Mouse (Mus musculus) forebrain, embryonic 14.5 days (tissue): ENCODE results near the gene Iqgap1. TPM values are rescaled to one million over a fixed set of nuclear protein-coding genes. Genes with fewer than 3 reads are reported as not detected.
"Not testable (repeated sequence)": the region's sequence is repeated elsewhere in the genome, so short reads cannot be mapped to it uniquely, and the experiment has no call there.

Experiments used
- ATAC-seq: fragments of 200-750 bp; cut with Nextera tagmentation; 2 replicates; pipeline ENCODE4 v1.8.0; 2017; ENCODE audit warnings: mild to moderate bottlenecking, moderate library complexity
- DNase-seq: peaks from one replicate; pipeline ENCODE4 v3.0.0-alpha.2; 2015; ENCODE audit warnings: low spot score
- H3K27ac ChIP-seq: fragments of 300-500 bp; sonication (generic); 2 replicates; pipeline ENCODE4 v1.5.1; 2014; ENCODE audit warnings: low read depth, mild to moderate bottlenecking, control low read depth, low read length, moderate library complexity
- H3K27me3 ChIP-seq: fragments of 300-500 bp; sonication (generic); replicated peaks from 2 replicates; pipeline ENCODE4 v1.6.1; 2014; ENCODE audit warnings: low read length, control low read depth, mixed read lengths; ENCODE audit not compliant: control insufficient read depth, insufficient read depth
- H3K36me3 ChIP-seq: fragments of 300-500 bp; sonication (generic); 2 replicates; pipeline ENCODE4 v1.6.1; 2014; ENCODE audit warnings: low read length, control low read depth; ENCODE audit not compliant: control insufficient read depth, insufficient read depth
- H3K4me1 ChIP-seq: fragments of 300-500 bp; sonication (generic); 2 replicates; pipeline ENCODE4 v1.6.1; 2014; ENCODE audit warnings: antibody characterized with exemption, low read length, control low read depth; ENCODE audit not compliant: control insufficient read depth, insufficient read depth
- H3K4me2 ChIP-seq: fragments of 300-500 bp; sonication (generic); 2 replicates; pipeline ENCODE4 v1.6.1; 2014; ENCODE audit warnings: mild to moderate bottlenecking, control low read depth, low read length
- H3K4me3 ChIP-seq: fragments of 300-500 bp; sonication (generic); 2 replicates; pipeline ENCODE4 v1.5.1; 2014; ENCODE audit warnings: low read depth, low read length, control low read depth
- H3K9ac ChIP-seq: fragments of 300-500 bp; sonication (generic); 2 replicates; pipeline ENCODE4 v1.6.1; 2014; ENCODE audit warnings: mild to moderate bottlenecking, low read length, control low read depth, moderate library complexity
- H3K9me3 ChIP-seq: fragments of 300-500 bp; sonication (generic); replicated peaks from 2 replicates; pipeline ENCODE4 v1.6.1; 2016; ENCODE audit warnings: low read length, control low read depth, mixed read lengths; ENCODE audit not compliant: control insufficient read depth
- WGBS: fragments of 180-500 bp; shearing (Covaris S2); extraction: QIAGEN DNeasy Blood & Tissue Kit; methylation state at CpG from one replicate; pipeline ENCODE4 v1.1.7; 2014; 5-methylcytosine and 5-hydroxymethylcytosine counted together
- polyA plus RNA-seq: library from polyadenylated mRNA; unstranded; fragments of >200 nt; fragmentation: Nextera tagmentation; extraction: Ambion mirVana; gene quantifications from 2 replicates; pipeline ENCODE4 v1.2.1, GENCODE M21; 2014

Gene Iqgap1
- polyA plus RNA-seq, 1 experiment from 2014 or later = 16.5 TPM

DNA sequence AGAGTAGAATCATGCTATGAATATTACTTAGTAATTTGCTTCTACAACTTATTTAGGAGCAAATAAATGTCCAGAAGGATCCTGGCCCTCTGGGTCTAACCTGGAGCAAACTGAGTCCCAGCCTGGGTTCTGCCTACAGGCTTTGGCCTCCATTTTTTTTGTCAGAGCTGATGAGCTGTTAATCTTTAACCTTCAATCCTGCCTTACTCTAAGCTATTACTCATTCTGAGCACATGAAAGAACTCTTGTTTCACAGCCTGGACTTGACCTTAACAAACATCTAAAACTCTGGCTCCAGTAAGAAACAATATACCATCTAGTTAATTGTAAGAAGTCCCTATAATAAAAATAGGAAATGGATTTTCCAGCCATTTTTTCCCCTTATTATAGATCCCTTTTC is 14.0 kb upstream of the Iqgap1 start:
- no peak for ATAC-seq

DNA sequence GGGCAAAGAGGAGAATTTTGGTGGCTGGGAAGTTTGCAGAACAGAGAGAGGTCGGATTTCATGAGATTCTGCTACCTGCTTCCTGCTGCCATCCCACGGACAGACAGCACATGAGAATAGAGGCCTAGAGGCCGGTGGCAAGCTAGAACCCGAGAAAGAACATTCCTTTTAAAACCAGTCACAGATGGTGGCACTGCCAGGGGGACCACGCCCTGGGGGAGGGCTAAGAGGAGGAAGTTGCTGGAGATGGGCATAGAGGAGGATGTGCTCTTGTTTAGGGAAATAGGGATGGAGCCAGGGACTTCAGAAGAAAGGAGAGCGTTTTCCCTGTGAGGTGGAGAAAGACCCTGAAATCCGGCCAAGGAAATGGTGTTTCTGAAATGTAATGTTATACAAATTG is 12.5 kb upstream of the Iqgap1 start:
- Histone ChIP-seq H3K4me2 (no peak overlapping the region), H3K9ac (no peak overlapping the region), H3K36me3 (no peaks in the 10 kb centered on the region), H3K4me3 (no peak overlapping the region), H3K27ac (no peak overlapping the region), H3K4me1 (no peaks in the 10 kb centered on the region), H3K9me3 (no peaks in the 10 kb centered on the region), H3K27me3 (no peaks in the 10 kb centered on the region)
- DNase-seq = no peak
- no peak for ATAC-seq
- WGBS = 50% methylated on average over 7 of the region's 7 CpGs

More for the DNA sequence above, 14.0 kb upstream of the Iqgap1 start:
- no peak for DNase-seq
- Histone ChIP-seq H3K4me2 (no peak overlapping the region), H3K27ac (no peak overlapping the region), H3K27me3 (no peaks in the 10 kb centered on the region), H3K36me3 (no peaks in the 10 kb centered on the region), H3K4me3 (no peak overlapping the region), H3K9ac (no peak overlapping the region), H3K4me1 (no peaks in the 10 kb centered on the region), H3K9me3 (no peaks in the 10 kb centered on the region)

DNA sequence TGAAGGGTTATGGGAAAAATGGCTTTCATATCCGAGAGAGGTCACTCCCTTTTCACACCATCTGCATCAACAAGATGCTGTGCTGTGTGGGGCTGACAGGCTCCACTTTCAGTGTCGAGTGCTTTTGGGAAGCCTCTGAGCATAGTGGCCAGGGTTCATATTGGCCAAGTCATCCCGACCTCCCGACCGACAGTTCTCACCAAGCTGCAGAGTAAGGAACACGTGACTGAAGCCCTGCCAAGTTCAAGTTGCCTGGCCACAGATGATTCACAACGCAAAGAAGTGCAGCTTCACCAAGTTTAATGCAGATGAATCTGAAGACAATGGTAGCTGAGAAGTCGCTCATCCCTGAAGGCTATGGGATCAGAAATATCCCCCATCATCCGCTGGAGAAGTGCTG is 12.0 kb upstream of the Iqgap1 start:
- H3K27ac ChIP-seq = no peak overlapping the region
- DNase-seq (no peak), ATAC-seq (no peak)
- H3K9me3 ChIP-seq = no peaks in the 10 kb centered on the region
- H3K27me3 ChIP-seq = no peaks in the 10 kb centered on the region
- no peak overlapping the region for H3K4me3 ChIP-seq
- no peak overlapping the region for H3K9ac ChIP-seq
- no peak overlapping the region for H3K4me2 ChIP-seq
- no peaks in the 10 kb centered on the region for H3K36me3 ChIP-seq
- H3K4me1 ChIP-seq = 0 out of 2 replicates have a peak, but pooled peaks cover 2% of the 10 kb centered on the region
- WGBS = 62% methylated on average over 9 of the region's 9 CpGs

DNA sequence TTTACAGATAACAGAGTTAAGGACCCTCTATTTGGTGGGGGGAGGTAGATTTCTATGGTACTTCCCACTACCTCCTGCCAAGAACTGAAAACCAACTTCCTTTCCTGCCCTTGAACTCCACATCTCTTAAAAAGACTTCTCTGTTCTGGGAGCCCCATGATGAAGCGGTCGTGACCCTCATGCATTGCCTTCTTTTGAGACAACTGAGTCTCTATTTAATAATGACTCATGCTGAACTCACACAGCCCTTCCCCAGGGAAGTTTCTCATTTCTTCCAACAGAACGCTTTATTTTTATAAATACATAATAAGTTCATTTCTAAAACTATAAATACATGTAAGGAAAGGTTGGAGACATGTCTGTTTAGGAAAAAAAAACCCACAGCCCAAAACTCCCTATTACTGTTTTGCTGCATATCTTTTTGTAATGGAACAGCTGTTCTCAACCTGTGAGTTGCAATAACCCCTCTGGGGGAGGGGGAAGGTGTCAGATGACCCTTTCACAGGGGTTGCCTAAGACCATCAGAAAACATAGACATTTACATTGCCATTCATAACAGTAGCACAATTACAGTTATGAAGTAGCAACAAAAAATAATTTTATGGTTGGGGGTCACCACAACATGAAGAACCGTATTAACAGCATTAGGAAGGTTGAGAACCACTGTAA is 10.3 kb upstream of the Iqgap1 start:
- H3K4me3 ChIP-seq = no peak overlapping the region
- 84% methylated on average over 4 of the region's 4 CpGs for WGBS
- DNase-seq (no peak), ATAC-seq (no peak)
- no peaks in the 10 kb centered on the region for H3K36me3 ChIP-seq
- H3K4me2 ChIP-seq = no peak overlapping the region
- no peak overlapping the region for H3K9ac ChIP-seq
- H3K9me3 ChIP-seq = no peaks in the 10 kb centered on the region
- no peaks in the 10 kb centered on the region for H3K27me3 ChIP-seq
- H3K27ac ChIP-seq = no peak overlapping the region
- H3K4me1 ChIP-seq = 0 out of 2 replicates have a peak, but pooled peaks cover 2% of the 10 kb centered on the region

DNA sequence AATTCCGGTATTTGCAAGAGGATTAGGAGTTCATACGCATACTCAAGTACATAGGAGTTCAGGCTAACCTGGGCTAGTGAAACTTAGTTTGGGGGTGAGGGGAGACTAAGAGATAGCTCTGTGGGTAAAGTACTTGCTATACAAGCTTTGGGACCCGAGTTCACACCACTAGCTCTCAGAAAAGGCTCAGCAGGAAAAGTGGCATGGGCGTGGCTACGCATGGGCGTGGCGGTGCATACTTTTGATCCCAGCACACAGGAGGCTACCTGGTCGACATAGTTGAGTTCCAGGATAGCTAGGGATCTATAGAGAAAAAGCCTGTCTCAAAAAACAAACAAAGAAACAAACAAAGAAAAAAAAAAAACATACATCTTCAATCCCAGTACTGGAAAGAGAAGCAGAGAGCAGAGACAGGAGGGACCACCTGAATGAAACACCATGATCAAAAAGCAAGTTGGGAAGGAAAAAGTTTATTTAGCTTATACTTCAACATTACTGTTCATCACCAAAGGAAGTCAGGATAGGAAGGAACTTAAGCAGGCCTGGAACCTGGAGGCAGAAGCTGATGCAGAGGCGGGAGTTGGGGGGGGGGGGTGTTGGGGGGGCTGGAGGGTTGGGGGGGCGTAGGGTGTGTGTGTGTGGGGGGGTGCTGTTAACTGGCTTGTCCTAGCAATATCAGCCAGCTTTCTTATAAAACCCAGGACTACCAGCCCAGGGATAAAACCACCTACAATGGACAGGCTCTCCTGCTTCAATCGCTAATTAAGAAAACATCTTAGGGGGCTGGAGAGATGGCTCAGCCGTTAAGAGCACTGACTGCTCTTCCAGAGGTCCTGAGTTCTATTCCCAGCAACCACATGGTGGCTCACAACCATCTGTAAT is 8.1 kb upstream of the Iqgap1 start:
- Histone ChIP-seq H3K9ac (no peak overlapping the region), H3K4me2 (no peak overlapping the region), H3K27ac (no peak overlapping the region), H3K4me1 (0 out of 2 replicates have a peak, but pooled peaks cover 2% of the 10 kb centered on the region), H3K27me3 (no peaks in the 10 kb centered on the region), H3K4me3 (no peak overlapping the region), H3K9me3 (no peaks in the 10 kb centered on the region), H3K36me3 (no peaks in the 10 kb centered on the region)
- ATAC-seq = no peak
- DNase-seq = no peak
- 36% methylated on average over 12 of the region's 12 CpGs for WGBS

DNA sequence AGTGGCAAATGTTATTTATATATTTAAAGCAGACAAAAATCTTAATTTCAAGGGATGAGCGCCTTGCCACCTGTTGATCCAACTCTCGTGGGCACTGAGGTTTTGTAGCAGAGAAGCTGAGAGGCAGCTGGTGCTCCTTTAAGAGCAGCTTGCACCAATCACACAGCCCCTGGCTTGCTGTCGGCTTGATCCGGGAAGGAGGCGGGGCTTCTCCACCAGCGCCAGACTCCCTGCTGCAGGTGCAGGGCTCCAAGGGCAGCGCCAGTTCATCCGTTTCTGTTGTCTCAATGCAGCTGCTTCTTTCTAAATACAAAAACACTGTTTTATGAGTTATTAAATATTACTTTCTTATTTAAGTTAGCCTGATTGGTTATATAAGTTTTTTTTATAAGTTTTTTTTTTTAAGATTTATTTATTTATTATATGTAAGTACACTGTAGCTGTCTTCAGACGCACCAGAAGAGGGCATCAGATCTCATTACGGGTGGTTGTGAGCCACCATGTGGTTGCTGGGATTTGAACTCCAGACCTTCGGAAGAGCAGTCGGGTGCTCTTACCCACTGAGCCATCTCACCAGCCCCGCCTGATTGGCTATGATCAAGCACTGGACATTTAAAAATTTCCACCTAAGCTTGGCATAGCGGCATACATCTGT is 7.3 kb upstream of the Iqgap1 start:
- H3K4me2 ChIP-seq = peak overlapping the region; percentile 26; the same call in 1 of the 2 replicates
- not testable (repeated sequence) for H3K36me3 ChIP-seq, H3K4me1 ChIP-seq, H3K4me3 ChIP-seq, H3K9ac ChIP-seq, H3K27ac ChIP-seq, H3K9me3 ChIP-seq, H3K27me3 ChIP-seq
- 15% methylated on average over 13 of the region's 14 CpGs for WGBS
- peak; percentile 85 for DNase-seq
- ATAC-seq = peak; percentile 94

DNA sequence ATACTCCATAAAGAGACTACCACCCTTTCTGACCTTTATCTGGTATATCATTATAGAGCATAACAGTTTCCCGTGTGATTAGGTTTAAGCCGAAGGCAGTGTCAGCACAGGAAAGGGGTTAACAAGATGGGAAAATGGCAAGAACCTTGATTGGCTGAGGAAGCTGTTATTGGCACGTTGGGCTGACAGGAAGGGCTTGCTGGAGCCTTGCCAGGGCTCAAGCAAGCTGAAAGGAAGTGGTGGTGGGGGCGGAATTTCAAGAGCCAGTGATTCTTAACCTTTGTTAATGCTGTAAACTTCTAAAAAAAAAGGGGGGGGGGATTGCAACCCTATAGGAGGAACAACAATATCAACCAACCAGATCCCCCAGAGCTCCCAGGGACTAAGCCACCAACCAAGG is 6.4 kb upstream of the Iqgap1 start:
- no peaks in the 10 kb centered on the region for H3K27me3 ChIP-seq
- no peaks in the 10 kb centered on the region for H3K9me3 ChIP-seq
- H3K27ac ChIP-seq = no peak overlapping the region
- no peak overlapping the region for H3K9ac ChIP-seq
- 29% methylated on average over 4 of the region's 4 CpGs for WGBS
- 0 out of 2 replicates have a peak, but pooled peaks cover 2% of the 10 kb centered on the region for H3K4me1 ChIP-seq
- no peaks in the 10 kb centered on the region for H3K36me3 ChIP-seq
- no peak overlapping the region for H3K4me2 ChIP-seq
- no peak overlapping the region for H3K4me3 ChIP-seq
- ATAC-seq (no peak), DNase-seq (peak; percentile 50)

DNA sequence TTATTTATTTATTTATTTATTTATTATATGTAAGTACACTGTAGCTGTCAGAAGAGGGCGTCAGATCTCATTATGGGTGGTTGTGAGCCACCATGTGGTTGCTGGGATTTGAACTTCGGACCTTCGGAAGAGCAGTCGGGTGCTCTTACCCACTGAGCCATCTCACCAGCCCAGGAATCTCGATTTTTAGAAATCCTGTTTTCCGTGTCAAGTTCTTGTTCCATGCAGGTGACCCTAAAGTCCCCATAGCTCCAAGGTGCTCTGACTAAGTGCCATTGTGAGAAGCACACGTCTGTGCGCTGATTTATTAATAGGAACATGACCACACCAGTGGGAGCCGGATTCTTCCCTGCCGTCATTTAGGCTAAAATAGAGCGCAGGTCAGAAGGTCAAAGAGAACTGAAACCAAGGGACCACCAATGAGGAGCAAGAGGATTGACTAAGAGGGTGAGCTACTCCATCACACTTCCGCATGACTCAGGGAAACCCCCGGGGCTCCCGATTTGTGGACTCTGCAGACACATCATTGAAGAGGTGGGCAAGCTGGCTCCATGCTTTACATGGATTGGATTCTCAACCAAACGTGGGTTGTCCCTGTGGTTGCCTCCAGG is 4.5 kb upstream of the Iqgap1 start:
- no peak overlapping the region for H3K4me2 ChIP-seq
- H3K27ac ChIP-seq = no peak overlapping the region
- H3K9me3 ChIP-seq = no peaks in the 10 kb centered on the region
- H3K36me3 ChIP-seq = no peaks in the 10 kb centered on the region
- H3K27me3 ChIP-seq = no peaks in the 10 kb centered on the region
- no peak overlapping the region for H3K4me3 ChIP-seq
- ATAC-seq (no peak), DNase-seq (no peak)
- 87% methylated on average over 15 of the region's 15 CpGs for WGBS
- H3K4me1 ChIP-seq = 0 out of 2 replicates have a peak, but pooled peaks cover 2% of the 10 kb centered on the region
- H3K9ac ChIP-seq = no peak overlapping the region
